Mouse (Mus musculus) urinary bladder, postnatal 14 days (tissue): ENCODE measurements at regions not wholly inside any gene's neighbourhood (a gene's known extent, or its start where the extent isn't known, plus 50 kb on each side); places are given as distances from the start of the nearest gene placed in this dataset.
A peak's percentile ranks its signal among the peaks of the same experiment; 100 is the strongest.

Source experiments
- DNase-seq: peaks from one replicate; pipeline ENCODE4 v3.0.0; 2021; ENCODE audit warnings: low spot score

- DNase-seq, result no peak
Measured at GRCm38 (mm10) chr16:42808864-42809263, 66.8 kb upstream of the Zbtb20 start.

GRCm38 (mm10) chr16:42807536-42807935 lies 68.1 kb upstream of the Zbtb20 start:
- no peak for DNase-seq

GRCm38 (mm10) chr16:42803609-42804008 lies 72.1 kb upstream of the Zbtb20 start:
- no peak for DNase-seq

- no peak for DNase-seq
Measured at GRCm38 (mm10) chr16:42792571-42792970, 83.1 kb upstream of the Zbtb20 start.

- no peak for DNase-seq
Measured at GRCm38 (mm10) chr16:42784712-42785111, 91.0 kb upstream of the Zbtb20 start.

- DNase-seq, result no peak
Measured at GRCm38 (mm10) chr16:42784031-42784430, 91.7 kb upstream of the Zbtb20 start.

GRCm38 (mm10) chr16:42782091-42782679 lies 93.5 kb upstream of the Zbtb20 start:
- DNase-seq, result peak; percentile 12

GRCm38 (mm10) chr16:42781096-42782071 lies 94.3 kb upstream of the Zbtb20 start:
- DNase-seq, result no peak

GRCm38 (mm10) chr16:42779957-42780356 lies 95.7 kb upstream of the Zbtb20 start:
- DNase-seq, result peak; percentile 25

- DNase-seq, result no peak
Measured at GRCm38 (mm10) chr16:42772640-42773039, 103.0 kb upstream of the Zbtb20 start.

- DNase-seq, result no peak
Measured at GRCm38 (mm10) chr16:42770199-42770598, 105.5 kb upstream of the Zbtb20 start.

GRCm38 (mm10) chr16:42748681-42749080 lies 127.0 kb upstream of the Zbtb20 start:
- no peak for DNase-seq

- DNase-seq, result no peak
Measured at GRCm38 (mm10) chr16:42745943-42746675, 129.6 kb upstream of the Zbtb20 start.

- DNase-seq, result no peak
Measured at GRCm38 (mm10) chr16:42743538-42743937, 132.1 kb upstream of the Zbtb20 start.

- DNase-seq, result no peak
Measured at GRCm38 (mm10) chr16:42743120-42743519, 132.6 kb upstream of the Zbtb20 start.

- DNase-seq, result no peak
Measured at GRCm38 (mm10) chr16:42727826-42728225, 147.9 kb upstream of the Zbtb20 start.

GRCm38 (mm10) chr16:42719915-42720314 lies 155.8 kb upstream of the Zbtb20 start:
- no peak for DNase-seq

- no peak for DNase-seq
Measured at GRCm38 (mm10) chr16:42718452-42718851, 157.2 kb upstream of the Zbtb20 start.

- no peak for DNase-seq
Measured at GRCm38 (mm10) chr16:42717828-42718412, 157.8 kb upstream of the Zbtb20 start.

- no peak for DNase-seq
Measured at GRCm38 (mm10) chr16:42717075-42717827, 158.4 kb upstream of the Zbtb20 start.

GRCm38 (mm10) chr16:42702676-42703075 lies 173.0 kb upstream of the Zbtb20 start:
- no peak for DNase-seq
